Mouse (Mus musculus) cortical plate, adult 2 months (tissue): ENCODE data around the gene Cdca8. TPM values are rescaled to one million over a fixed set of nuclear protein-coding genes. Genes with fewer than 3 reads are reported as not detected.
A peak's percentile ranks its signal among the peaks of the same experiment; 100 is the strongest.

ENCODE experiments used
- H3K27ac ChIP-seq: fragments of 200-500 bp; 2 replicates; pipeline ENCODE4 v1.5.1; 2012; ENCODE audit warnings: low read length, control low read depth, inconsistent platforms; ENCODE audit not compliant: insufficient read depth
- H3K4me1 ChIP-seq: fragments of 200-500 bp; 2 replicates; pipeline ENCODE4 v1.6.1; 2011; ENCODE audit warnings: low read length; ENCODE audit not compliant: control insufficient read depth, insufficient read depth
- H3K4me3 ChIP-seq: fragments of 200-500 bp; 2 replicates; pipeline ENCODE4 v1.5.1; 2011; ENCODE audit warnings: mild to moderate bottlenecking, low read length, control low read depth; ENCODE audit not compliant: insufficient read depth
- CTCF ChIP-seq: fragments of 200-500 bp; IDR thresholded peaks from 2 replicates; pipeline ENCODE4 v1.5.1; 2011; ENCODE audit warnings: mild to moderate bottlenecking, control low read depth, low read length; ENCODE audit not compliant: insufficient read depth; ENCODE audit errors: extremely low read depth
- POLR2A ChIP-seq: fragments of 200-500 bp; IDR thresholded peaks from 2 replicates; pipeline ENCODE4 v1.6.1; 2011; ENCODE audit warnings: mild to moderate bottlenecking, low read length, control low read depth; ENCODE audit not compliant: insufficient read depth; ENCODE audit errors: extremely low read depth
- polyA plus RNA-seq: library from polyadenylated mRNA; depleted of rRNA; stranded (reverse); fragments of >200 nt; gene quantifications from 2 replicates; pipeline ENCODE4 v1.2.3, GENCODE M21; 2012

Gene Cdca8
- polyA plus RNA-seq, 1 experiment: 2.4 TPM

- no peak overlapping the region for H3K27ac ChIP-seq
- TF ChIP-seq POLR2A: no peak
- TF ChIP-seq CTCF: no peak
Observed at GRCm38 (mm10) chr4:124905971-124906822, 32.9 kb downstream of the Cdca8 start.

GRCm38 (mm10) chr4:124905417-124905816, 33.7 kb downstream of the Cdca8 start:
- Histone ChIP-seq H3K4me1 (no peaks in the 10 kb centered on the region), H3K27ac (no peak overlapping the region), H3K4me3 (no peak overlapping the region)
- 0 out of 2 replicates have a peak, but pooled peaks have one; percentile 10 for TF ChIP-seq CTCF
- TF ChIP-seq POLR2A: no peak

More at GRCm38 (mm10) chr4:124905971-124906822, 32.9 kb downstream of the Cdca8 start:
- H3K4me3 ChIP-seq: no peak overlapping the region
- H3K4me1 ChIP-seq: no peaks in the 10 kb centered on the region

GRCm38 (mm10) chr4:124899906-124900305, 39.2 kb downstream of the Cdca8 start:
- Histone ChIP-seq H3K4me3 (no peak overlapping the region), H3K4me1 (no peaks in the 10 kb centered on the region), H3K27ac (no peak overlapping the region)
- TF ChIP-seq POLR2A: no peak

GRCm38 (mm10) chr4:124898428-124898827, 40.7 kb downstream of the Cdca8 start:
- H3K4me3 ChIP-seq: no peak overlapping the region
- H3K27ac ChIP-seq: no peak overlapping the region
- no peak for TF ChIP-seq POLR2A
- no peak for TF ChIP-seq CTCF
- peaks cover 2% of the 10 kb centered on the region; the same call in 1 of the 2 replicates for H3K4me1 ChIP-seq

- peak; percentile 56; the same call in 1 of the 2 replicates for TF ChIP-seq POLR2A
- no peak for TF ChIP-seq CTCF
- Histone ChIP-seq H3K4me3 (peak overlapping the region; percentile 46), H3K27ac (peak overlapping the region; percentile 55), H3K4me1 (peaks cover 9% of the 10 kb centered on the region)
Observed at GRCm38 (mm10) chr4:124894508-124895428, 44.3 kb downstream of the Cdca8 start.

GRCm38 (mm10) chr4:124893769-124894168, 45.3 kb downstream of the Cdca8 start:
- Histone ChIP-seq H3K4me3 (peak overlapping the region; percentile 46), H3K4me1 (peaks cover 9% of the 10 kb centered on the region)

GRCm38 (mm10) chr4:124890831-124891230, 48.3 kb downstream of the Cdca8 start:
- no peak overlapping the region; the same call in none of the 2 replicates for H3K27ac ChIP-seq
- TF ChIP-seq CTCF (no peak), POLR2A (no peak)

More at GRCm38 (mm10) chr4:124893769-124894168, 45.3 kb downstream of the Cdca8 start:
- TF ChIP-seq CTCF (no peak), POLR2A (no peak)
- H3K27ac ChIP-seq: peak overlapping the region; percentile 55

GRCm38 (mm10) chr4:124889935-124890334, 49.2 kb downstream of the Cdca8 start:
- no peak overlapping the region for H3K4me3 ChIP-seq
- H3K27ac ChIP-seq: no peak overlapping the region
- TF ChIP-seq POLR2A (no peak), CTCF (no peak)
- H3K4me1 ChIP-seq: peaks cover 9% of the 10 kb centered on the region

More at GRCm38 (mm10) chr4:124890831-124891230, 48.3 kb downstream of the Cdca8 start:
- Histone ChIP-seq H3K4me1 (peaks cover 9% of the 10 kb centered on the region), H3K4me3 (no peak overlapping the region)

- Histone ChIP-seq H3K4me1 (peaks cover 8% of the 10 kb centered on the region), H3K27ac (no peak overlapping the region), H3K4me3 (no peak overlapping the region)
- TF ChIP-seq CTCF (no peak), POLR2A (no peak)
Observed at GRCm38 (mm10) chr4:124888702-124889101, 50.4 kb downstream of the Cdca8 start.
